Mouse (Mus musculus) MEL (cell line): ENCODE results near the gene T. TPM values are rescaled to one million over a fixed set of nuclear protein-coding genes. Genes with fewer than 3 reads are reported as not detected.

ENCODE experiments used
- DNase-seq: peaks from one replicate; pipeline ENCODE4 v3.0.0; 2011; ENCODE audit warnings: low read depth, low spot score
- H3K27ac ChIP-seq: 2 replicates; pipeline ENCODE4 v1.5.1; 2012; ENCODE audit warnings: low read depth, mild to moderate bottlenecking, control low read depth, low read length, moderate library complexity; ENCODE audit not compliant: control insufficient read depth
- H3K27me3 ChIP-seq, 2 experiments: fragments of 150-350 bp in 1 of 2; sonication (generic) in 1 of 2; 2 replicates each; pipeline ENCODE4 v1.6.1; 2012; ENCODE audit warnings: low read length in 2 of 2, mild to moderate bottlenecking in 2 of 2, improper control_type of control experiment in 1 of 2, moderate library complexity in 1 of 2; ENCODE audit not compliant: insufficient read depth in 2 of 2, control insufficient read depth in 1 of 2
- H3K36me3 ChIP-seq, 2 experiments: 2 replicates each; pipeline ENCODE4 v1.6.1; 2012 to 2014; ENCODE audit warnings: low read length in 2 of 2, improper control_type of control experiment in 1 of 2, inconsistent platforms in 1 of 2, mild to moderate bottlenecking in 1 of 2; ENCODE audit not compliant: insufficient read depth in 2 of 2, control insufficient read depth in 1 of 2
- H3K4me1 ChIP-seq, 2 experiments: fragments of 150-350 bp in 1 of 2; sonication (generic) in 1 of 2; 2 replicates each; pipeline ENCODE4 v1.6.1; 2012; ENCODE audit warnings: low read length in 2 of 2, improper control_type of control experiment in 1 of 2, mild to moderate bottlenecking in 1 of 2; ENCODE audit not compliant: insufficient read depth in 2 of 2, control insufficient read depth in 1 of 2
- H3K4me3 ChIP-seq, 2 experiments: fragments of 150-350 bp in 1 of 2; sonication (generic) in 1 of 2; 2 replicates each; pipeline ENCODE4 v1.5.1; 2012; ENCODE audit warnings: low read depth in 2 of 2, low read length in 2 of 2, mild to moderate bottlenecking in 2 of 2, moderate library complexity in 2 of 2, control low read depth in 1 of 2, improper control_type of control experiment in 1 of 2; ENCODE audit not compliant: control insufficient read depth in 1 of 2, insufficient read depth in 1 of 2
- H3K79me2 ChIP-seq: 2 replicates; pipeline ENCODE4 v1.6.1; 2012; ENCODE audit warnings: mild to moderate bottlenecking, low read length, moderate library complexity; ENCODE audit not compliant: control insufficient read depth, poor library complexity, insufficient read depth
- H3K9ac ChIP-seq: 2 replicates; pipeline ENCODE4 v1.6.1; 2012; ENCODE audit warnings: low read depth, mild to moderate bottlenecking, control low read depth, low read length, moderate library complexity; ENCODE audit not compliant: control insufficient read depth, poor library complexity, severe bottlenecking
- H3K9me3 ChIP-seq: fragments of 150-350 bp; sonication (generic); replicated peaks from 2 replicates; pipeline ENCODE4 v1.6.1; 2012; ENCODE audit warnings: mild to moderate bottlenecking, low read length, improper control_type of control experiment, moderate library complexity; ENCODE audit not compliant: insufficient read depth
- CTCF ChIP-seq, 3 experiments: IDR thresholded peaks in 2 of 3; conservative IDR thresholded peaks in 1 of 3; 2 replicates each; pipeline ENCODE4 v1.5.1; 2011 to 2012; ENCODE audit warnings: low read length in 3 of 3, low read depth in 2 of 3, mild to moderate bottlenecking in 2 of 3, improper control_type of control experiment in 1 of 3, inconsistent platforms in 1 of 3, mixed read lengths in 1 of 3, moderate library complexity in 1 of 3; ENCODE audit not compliant: control insufficient read depth in 1 of 3, insufficient read depth in 1 of 3, poor library complexity in 1 of 3, severe bottlenecking in 1 of 3
- E2F4 ChIP-seq: IDR thresholded peaks from 2 replicates; pipeline ENCODE4 v1.6.1; 2011; ENCODE audit warnings: low read depth, low read length, improper control_type of control experiment, borderline replicate concordance
- ETS1 ChIP-seq: IDR thresholded peaks from 2 replicates; pipeline ENCODE4 v1.6.1; 2012; ENCODE audit warnings: low read depth, mild to moderate bottlenecking, inconsistent platforms, low read length, improper control_type of control experiment, moderate library complexity
- GATA1 ChIP-seq: IDR thresholded peaks from 2 replicates; pipeline ENCODE4 v1.6.1; 2011; ENCODE audit warnings: low read depth, low read length, improper control_type of control experiment
- NELFE ChIP-seq: IDR thresholded peaks from 2 replicates; pipeline ENCODE4 v1.6.1; 2011; ENCODE audit warnings: low read depth, low read length, improper control_type of control experiment
- RAD21 ChIP-seq: IDR thresholded peaks from 2 replicates; pipeline ENCODE4 v1.6.1; 2011; ENCODE audit warnings: mild to moderate bottlenecking, low read depth, low read length, improper control_type of control experiment
- SMC3 ChIP-seq: IDR thresholded peaks from 2 replicates; pipeline ENCODE4 v1.6.1; 2011; ENCODE audit warnings: low read depth, low read length, improper control_type of control experiment
- ZC3H11A ChIP-seq: IDR thresholded peaks from 2 replicates; pipeline ENCODE4 v1.6.1; 2012; ENCODE audit warnings: low read depth, mild to moderate bottlenecking, inconsistent platforms, low read length, improper control_type of control experiment
- ZMIZ1 ChIP-seq: IDR thresholded peaks from 2 replicates; pipeline ENCODE4 v1.6.1; 2012; ENCODE audit warnings: low read depth, mild to moderate bottlenecking, inconsistent platforms, low read length, improper control_type of control experiment, moderate library complexity
- polyA plus RNA-seq, 2 experiments: library from polyadenylated mRNA; stranded (reverse) in 1 of 2; unstranded in 1 of 2; fragments of >175 nt in 1 of 2; fragments of >200 nt in 1 of 2; gene quantifications; 2 replicates each; pipeline versions ENCODE4 v1.2.1 to v1.2.4; 2012; ENCODE audit warnings: low replicate concordance in 2 of 2, low read depth in 1 of 2; ENCODE audit not compliant: insufficient read length in 2 of 2, insufficient read depth in 1 of 2, missing spikeins in 1 of 2
- total RNA-seq: library from RNA; depleted of rRNA; stranded (reverse); fragments of 300-350 nt; gene quantifications from 2 replicates; pipeline ENCODE4 v1.2.3, GENCODE M21; 2012

The T gene
- total and polyA plus RNA-seq, 3 experiments, result not detected

DNA sequence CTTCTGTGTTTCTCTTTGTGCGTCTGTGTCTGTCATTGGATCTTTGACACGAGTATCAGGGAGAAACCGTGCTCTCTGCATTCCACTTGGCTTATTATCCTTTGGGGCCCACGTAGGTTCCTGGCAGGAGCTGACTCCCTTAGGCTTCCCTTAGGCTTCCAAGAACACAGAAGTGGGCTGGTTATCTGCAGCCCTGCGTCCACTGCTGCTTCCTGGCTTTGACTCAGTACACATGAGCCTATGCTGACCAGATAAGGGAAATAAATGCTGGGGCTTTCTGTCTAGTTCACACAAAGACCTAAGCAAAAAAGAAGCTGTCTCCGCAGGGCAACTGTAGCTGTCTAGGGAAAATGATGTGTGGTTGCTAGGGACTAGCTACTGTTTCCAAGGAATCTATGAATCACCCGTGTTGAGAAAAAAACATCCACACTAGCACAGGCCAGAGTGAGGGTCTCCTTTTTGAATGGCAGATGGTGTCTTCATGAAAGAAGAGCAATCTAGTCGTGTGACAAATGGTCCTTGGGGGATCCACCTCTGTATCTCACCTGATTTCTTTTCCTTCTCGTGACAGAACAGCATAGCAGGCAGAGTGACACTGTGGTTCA, 22.7 kb downstream of the T start:
- no peaks in the 10 kb centered on the region for H3K4me1 ChIP-seq
- H3K9ac ChIP-seq, result no peak overlapping the region
- no peak overlapping the region for H3K4me3 ChIP-seq
- peaks cover 2 to 4% of the 10 kb centered on the region in 2 experiments for H3K27me3 ChIP-seq
- no peak for DNase-seq
- no peaks in the 10 kb centered on the region for H3K79me2 ChIP-seq
- no peaks in the 10 kb centered on the region for H3K9me3 ChIP-seq
- no peaks in the 10 kb centered on the region for H3K36me3 ChIP-seq
- no peak overlapping the region for H3K27ac ChIP-seq
- TF ChIP-seq ZMIZ1, result no peak

DNA sequence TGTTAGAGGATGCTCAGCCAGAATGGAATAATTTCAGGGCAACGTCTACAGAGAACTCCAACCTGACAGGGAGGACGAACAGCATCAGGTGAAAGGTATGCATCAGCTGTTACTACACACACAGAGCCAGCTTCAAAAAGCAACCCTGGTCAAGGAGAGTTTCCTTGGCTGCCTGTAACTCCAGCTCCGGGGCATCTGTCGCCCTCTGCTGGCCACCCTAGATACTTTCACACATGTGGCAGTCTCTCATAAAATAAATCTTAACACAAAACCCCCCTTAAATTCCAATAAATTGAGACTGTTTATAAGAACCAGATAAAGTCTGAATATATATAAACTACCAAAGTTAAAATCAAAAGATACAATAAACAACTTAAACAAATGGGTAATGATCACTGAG, 27.3 kb downstream of the T start:
- H3K79me2 ChIP-seq, result no peaks in the 10 kb centered on the region
- peak; percentile 61 for DNase-seq
- peaks cover 6% of the 10 kb centered on the region in 2 experiments for H3K27me3 ChIP-seq
- no peak overlapping the region for H3K9ac ChIP-seq
- no peaks in the 10 kb centered on the region for H3K9me3 ChIP-seq
- H3K27ac ChIP-seq, result no peak overlapping the region
- no peak overlapping the region for H3K4me3 ChIP-seq
- H3K4me1 ChIP-seq, result no peaks in the 10 kb centered on the region
- no peaks in the 10 kb centered on the region for H3K36me3 ChIP-seq
- peak; percentile 77 to 88 (median 77) for TF ChIP-seq CTCF (IDR thresholded peaks at IDR 0.05 in 2 of 3, conservative IDR thresholded peaks at IDR 0.05 in 1 of 3; ENCODE audit: control insufficient read depth in 1 of 3, insufficient read depth in 1 of 3, low read depth in 2 of 3, low read length in 3 of 3, poor library complexity in 1 of 3, severe bottlenecking in 1 of 3)
- peak; percentile 37 for TF ChIP-seq RAD21
- peak; percentile 66 for TF ChIP-seq SMC3
- TF ChIP-seq NELFE, result no peak

DNA sequence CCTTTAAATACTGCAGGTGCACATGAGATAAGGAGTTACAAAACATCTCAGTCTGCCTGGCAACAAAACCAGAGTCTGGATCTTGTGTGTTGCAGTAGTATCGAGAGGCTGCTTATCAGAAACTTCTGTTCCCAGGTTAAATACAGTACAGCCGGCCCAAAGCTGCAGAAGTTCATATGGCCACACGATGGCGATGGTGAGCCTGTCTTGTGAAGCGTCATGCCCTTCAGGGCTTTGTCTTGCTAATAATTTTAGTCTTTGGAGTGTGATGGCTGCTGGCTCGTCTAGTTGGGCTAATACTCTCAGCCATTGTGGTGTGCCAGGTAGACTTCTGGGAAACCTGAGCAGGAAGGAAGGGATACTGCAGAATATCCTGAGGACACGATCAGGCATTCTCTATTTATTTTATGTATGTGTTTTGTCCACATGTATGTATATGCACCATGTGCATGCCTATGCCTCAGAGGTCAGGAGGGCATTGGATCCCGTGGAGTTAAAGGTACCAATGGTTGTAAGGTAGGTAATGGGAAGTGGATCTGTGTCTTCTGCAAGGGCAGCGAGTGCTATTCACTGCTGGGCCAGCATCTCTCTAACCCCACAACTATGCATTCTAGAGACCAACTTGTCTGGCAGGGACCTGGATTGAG, 29.4 kb downstream of the T start:
- Histone ChIP-seq H3K4me1 (no peaks in the 10 kb centered on the region), H3K4me3 (no peak overlapping the region), H3K79me2 (no peaks in the 10 kb centered on the region), H3K9me3 (no peaks in the 10 kb centered on the region), H3K27ac (no peak overlapping the region), H3K27me3 (peaks cover 6 to 14% of the 10 kb centered on the region in 2 experiments), H3K36me3 (no peaks in the 10 kb centered on the region), H3K9ac (no peak overlapping the region)
- no peak for TF ChIP-seq E2F4
- TF ChIP-seq SMC3, result peak; percentile 80
- peak; percentile 37 for TF ChIP-seq ZC3H11A
- no peak for TF ChIP-seq ETS1
- TF ChIP-seq CTCF (IDR thresholded peaks at IDR 0.05 in 2 of 3, conservative IDR thresholded peaks at IDR 0.05 in 1 of 3; ENCODE audit: control insufficient read depth in 1 of 3, insufficient read depth in 1 of 3, low read depth in 2 of 3, low read length in 3 of 3, poor library complexity in 1 of 3, severe bottlenecking in 1 of 3), result peak; percentile 86 to 93 (median 90)
- TF ChIP-seq GATA1, result 0 out of 2 replicates have a peak, but pooled peaks have one; percentile 5
- TF ChIP-seq RAD21, result peak; percentile 67
- DNase-seq, result peak; percentile 87
